Mouse (Mus musculus): ENCODE measurements around the gene Mitf. TPM values are rescaled to one million over a fixed set of nuclear protein-coding genes. Genes with fewer than 3 reads are reported as not detected.

Mitf gene
- total and polyA plus RNA-seq, 3 experiments = 0.33 TPM; not detected in 2

GRCm38 (mm10) chr6:98046295-98047108 is 239.7 kb downstream of the Mitf start:
- Histone ChIP-seq H3K4me1 (ENCODE audit: insufficient read depth, low read depth, low read length) (no peaks in the 10 kb centered on the region), H3K36me3 (replicated peaks) (no peaks in the 10 kb centered on the region), H3K27me3 (ENCODE audit: insufficient read depth, low read length) (no peaks in the 10 kb centered on the region), H3K4me3 (ENCODE audit: low read depth, low read length) (no peak overlapping the region), H3K9me3 (replicated peaks) (peaks cover 36% of the 10 kb centered on the region)
- TF ChIP-seq GATA1 (IDR thresholded peaks at IDR 0.05; ENCODE audit: borderline replicate concordance, low read length) (no peak), CTCF (IDR thresholded peaks at IDR 0.05; ENCODE audit: low read depth, low read length) (no peak), GATA2 (IDR thresholded peaks at IDR 0.05; ENCODE audit: borderline replicate concordance, low read depth, low read length) (no peak), POLR2AphosphoS5 (IDR thresholded peaks at IDR 0.05; ENCODE audit: insufficient replicate concordance, low read depth, low read length) (no peak), TAL1 (conservative IDR thresholded peaks at IDR 0.05; ENCODE audit: low read depth, low read length) (no peak)
- no peak for DNase-seq (ENCODE audit: low spot score)
- ATAC-seq (ENCODE audit: extremely low read depth, insufficient number of reproducible peaks, low FRiP score, poor library complexity, severe bottlenecking) = no peak

GRCm38 (mm10) chr6:98047741-98048140 is 240.9 kb downstream of the Mitf start:
- H3K36me3 ChIP-seq (replicated peaks) = no peaks in the 10 kb centered on the region
- ATAC-seq (ENCODE audit: extremely low read depth, insufficient number of reproducible peaks, low FRiP score, poor library complexity, severe bottlenecking) = no peak
- H3K27me3 ChIP-seq (ENCODE audit: insufficient read depth, low read length) = no peaks in the 10 kb centered on the region
- no peak for DNase-seq (ENCODE audit: low spot score)
- H3K4me1 ChIP-seq (ENCODE audit: insufficient read depth, low read depth, low read length) = no peaks in the 10 kb centered on the region
- H3K4me3 ChIP-seq (ENCODE audit: low read depth, low read length) = no peak overlapping the region
- TF ChIP-seq CTCF (IDR thresholded peaks at IDR 0.05; ENCODE audit: low read depth, low read length) (no peak), TAL1 (conservative IDR thresholded peaks at IDR 0.05; ENCODE audit: low read depth, low read length) (no peak), GATA2 (IDR thresholded peaks at IDR 0.05; ENCODE audit: borderline replicate concordance, low read depth, low read length) (no peak), POLR2AphosphoS5 (IDR thresholded peaks at IDR 0.05; ENCODE audit: insufficient replicate concordance, low read depth, low read length) (no peak), GATA1 (IDR thresholded peaks at IDR 0.05; ENCODE audit: borderline replicate concordance, low read length) (no peak)
- H3K9me3 ChIP-seq (replicated peaks) = peaks cover 29% of the 10 kb centered on the region

- Histone ChIP-seq H3K36me3 (replicated peaks) (no peaks in the 10 kb centered on the region), H3K9me3 (replicated peaks) (peaks cover 21% of the 10 kb centered on the region), H3K4me1 (ENCODE audit: insufficient read depth, low read depth, low read length) (no peaks in the 10 kb centered on the region), H3K4me3 (ENCODE audit: low read depth, low read length) (no peak overlapping the region), H3K27me3 (ENCODE audit: insufficient read depth, low read length) (no peaks in the 10 kb centered on the region)
- no peak for ATAC-seq (ENCODE audit: extremely low read depth, insufficient number of reproducible peaks, low FRiP score, poor library complexity, severe bottlenecking)
- TF ChIP-seq TAL1 (conservative IDR thresholded peaks at IDR 0.05; ENCODE audit: low read depth, low read length) = no peak
- no peak for TF ChIP-seq POLR2AphosphoS5 (IDR thresholded peaks at IDR 0.05; ENCODE audit: insufficient replicate concordance, low read depth, low read length)
- no peak for TF ChIP-seq GATA2 (IDR thresholded peaks at IDR 0.05; ENCODE audit: borderline replicate concordance, low read depth, low read length)
- no peak for TF ChIP-seq CTCF (IDR thresholded peaks at IDR 0.05; ENCODE audit: low read depth, low read length)
- TF ChIP-seq GATA1 (IDR thresholded peaks at IDR 0.05; ENCODE audit: borderline replicate concordance, low read length) = no peak
- no peak for DNase-seq (ENCODE audit: low spot score)
These were observed 242.0 kb downstream of the Mitf start for GRCm38 (mm10) chr6:98048671-98049438.

DNA sequence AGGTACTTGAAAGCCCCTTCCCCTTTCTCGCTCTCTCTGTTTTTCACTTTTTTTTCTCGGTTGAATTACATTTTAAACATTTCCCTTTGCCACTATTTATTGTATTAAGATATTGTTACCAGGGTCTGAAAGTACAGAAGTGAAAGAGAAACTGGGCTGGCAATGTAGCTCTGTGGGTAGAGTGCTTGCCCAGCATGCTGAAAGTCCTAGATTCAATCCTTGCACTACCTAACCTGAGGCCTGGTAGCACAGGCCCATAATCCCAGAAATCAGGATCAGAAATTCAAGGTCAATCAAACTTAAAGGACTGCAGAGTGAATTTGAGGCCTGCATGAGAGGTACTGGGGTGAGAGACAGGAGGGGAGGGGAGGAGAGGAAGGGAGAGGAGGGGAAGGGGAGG is 242.7 kb downstream of the Mitf start:
- Histone ChIP-seq H3K4me3 (ENCODE audit: low read depth, low read length) (no peak overlapping the region), H3K4me1 (ENCODE audit: insufficient read depth, low read depth, low read length) (no peaks in the 10 kb centered on the region), H3K36me3 (replicated peaks) (no peaks in the 10 kb centered on the region), H3K9me3 (replicated peaks) (peaks cover 28% of the 10 kb centered on the region), H3K27me3 (ENCODE audit: insufficient read depth, low read length) (no peaks in the 10 kb centered on the region)
- TF ChIP-seq POLR2AphosphoS5 (IDR thresholded peaks at IDR 0.05; ENCODE audit: insufficient replicate concordance, low read depth, low read length) (no peak), TAL1 (conservative IDR thresholded peaks at IDR 0.05; ENCODE audit: low read depth, low read length) (no peak)
- no peak for ATAC-seq (ENCODE audit: extremely low read depth, insufficient number of reproducible peaks, low FRiP score, poor library complexity, severe bottlenecking)
- DNase-seq (ENCODE audit: low spot score) = no peak

DNA sequence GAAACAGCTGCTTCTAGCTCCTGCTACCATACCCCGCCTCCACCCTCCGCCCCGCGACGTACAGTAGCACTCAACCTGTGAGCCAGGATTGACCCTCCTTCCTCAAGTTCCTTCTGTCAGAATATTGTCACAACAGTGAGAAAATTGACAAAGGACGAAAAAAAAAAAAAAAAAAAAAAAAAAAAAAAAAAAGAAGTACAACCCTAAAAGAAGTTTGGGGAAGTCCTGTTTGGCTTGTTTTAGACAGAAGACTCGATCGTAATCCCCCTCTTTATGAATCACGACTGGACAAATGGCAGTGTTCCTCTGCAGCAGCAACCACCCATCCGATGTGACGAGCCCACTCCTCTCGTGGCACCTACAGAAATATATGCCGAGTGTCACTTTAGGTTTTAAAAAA is 255.0 kb downstream of the Mitf start:
- H3K9me3 ChIP-seq (replicated peaks) = peaks cover 39% of the 10 kb centered on the region
- ATAC-seq (ENCODE audit: extremely low read depth, insufficient number of reproducible peaks, low FRiP score, poor library complexity, severe bottlenecking) = no peak
- no peak for DNase-seq (ENCODE audit: low spot score)

DNA sequence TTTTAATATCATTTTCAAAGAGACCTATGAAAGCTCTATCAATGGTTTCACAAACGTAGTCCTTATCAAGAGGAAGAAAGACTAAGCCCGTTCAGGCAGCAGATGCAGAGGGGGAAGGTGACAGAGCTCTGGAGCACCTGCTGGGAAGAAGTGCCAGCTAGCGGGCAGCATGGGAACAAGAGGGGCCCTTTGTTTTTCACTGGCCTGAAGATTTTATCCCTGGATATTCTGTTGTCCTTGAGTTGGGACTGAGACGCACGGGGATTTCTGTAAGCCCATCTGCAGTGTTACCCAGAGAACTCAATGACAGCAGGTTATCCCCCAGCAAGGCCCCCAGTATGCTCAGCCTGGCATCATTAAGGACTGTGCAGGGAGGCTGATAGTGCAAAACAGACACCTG is 258.1 kb downstream of the Mitf start:
- Histone ChIP-seq H3K9me3 (replicated peaks) (peaks cover 31% of the 10 kb centered on the region), H3K36me3 (replicated peaks) (no peaks in the 10 kb centered on the region), H3K4me3 (ENCODE audit: low read depth, low read length) (no peak overlapping the region), H3K27me3 (ENCODE audit: insufficient read depth, low read length) (no peaks in the 10 kb centered on the region), H3K4me1 (ENCODE audit: insufficient read depth, low read depth, low read length) (no peaks in the 10 kb centered on the region)
- no peak for ATAC-seq (ENCODE audit: extremely low read depth, insufficient number of reproducible peaks, low FRiP score, poor library complexity, severe bottlenecking)
- DNase-seq (ENCODE audit: low spot score) = no peak
- TF ChIP-seq CTCF (IDR thresholded peaks at IDR 0.05; ENCODE audit: low read depth, low read length) = no peak
- no peak for TF ChIP-seq POLR2AphosphoS5 (IDR thresholded peaks at IDR 0.05; ENCODE audit: insufficient replicate concordance, low read depth, low read length)
- no peak for TF ChIP-seq GATA1 (IDR thresholded peaks at IDR 0.05; ENCODE audit: borderline replicate concordance, low read length)
- TF ChIP-seq GATA2 (IDR thresholded peaks at IDR 0.05; ENCODE audit: borderline replicate concordance, low read depth, low read length) = no peak
- no peak for TF ChIP-seq TAL1 (conservative IDR thresholded peaks at IDR 0.05; ENCODE audit: low read depth, low read length)

More for the DNA sequence above, 255.0 kb downstream of the Mitf start:
- no peaks in the 10 kb centered on the region for H3K4me1 ChIP-seq (ENCODE audit: insufficient read depth, low read depth, low read length)
- H3K36me3 ChIP-seq (replicated peaks) = no peaks in the 10 kb centered on the region
- no peak overlapping the region for H3K4me3 ChIP-seq (ENCODE audit: low read depth, low read length)
- TF ChIP-seq CTCF (IDR thresholded peaks at IDR 0.05; ENCODE audit: low read depth, low read length) = no peak
- no peak for TF ChIP-seq TAL1 (conservative IDR thresholded peaks at IDR 0.05; ENCODE audit: low read depth, low read length)
- no peak for TF ChIP-seq POLR2AphosphoS5 (IDR thresholded peaks at IDR 0.05; ENCODE audit: insufficient replicate concordance, low read depth, low read length)
- no peak for TF ChIP-seq GATA1 (IDR thresholded peaks at IDR 0.05; ENCODE audit: borderline replicate concordance, low read length)
- TF ChIP-seq GATA2 (IDR thresholded peaks at IDR 0.05; ENCODE audit: borderline replicate concordance, low read depth, low read length) = no peak
- no peaks in the 10 kb centered on the region for H3K27me3 ChIP-seq (ENCODE audit: insufficient read depth, low read length)
